Mouse (Mus musculus) G1E (cell line): ENCODE data around the gene Lrrc8d. TPM values are rescaled to one million over a fixed set of nuclear protein-coding genes. Genes with fewer than 3 reads are reported as not detected.

Source experiments
- ATAC-seq: 2 replicates; pipeline ENCODE4 v1.8.0; 2016; ENCODE audit warnings: mild to moderate bottlenecking; ENCODE audit not compliant: insufficient number of reproducible peaks, poor library complexity, low FRiP score, severe bottlenecking; ENCODE audit errors: extremely low read depth
- DNase-seq: peaks from one replicate; pipeline ENCODE4 v3.0.0; 2012; ENCODE audit warnings: low spot score
- H3K27me3 ChIP-seq: 2 replicates; pipeline ENCODE4 v1.6.1; 2012; ENCODE audit warnings: mild to moderate bottlenecking, low read length, inconsistent platforms; ENCODE audit not compliant: insufficient read depth
- H3K36me3 ChIP-seq: replicated peaks from 2 replicates; pipeline ENCODE3; 2012; ENCODE audit warnings: mild to moderate bottlenecking, inconsistent platforms
- H3K4me1 ChIP-seq: 2 replicates; pipeline ENCODE4 v1.6.1; 2012; ENCODE audit warnings: low read depth, low read length, inconsistent platforms, mixed read lengths; ENCODE audit not compliant: insufficient read depth
- H3K4me3 ChIP-seq: 2 replicates; pipeline ENCODE4 v1.5.1; 2012; ENCODE audit warnings: low read depth, mild to moderate bottlenecking, inconsistent platforms, low read length, moderate library complexity, mixed read lengths
- H3K9me3 ChIP-seq: replicated peaks from 2 replicates; pipeline ENCODE4 v1.6.1; 2012; ENCODE audit warnings: inconsistent platforms
- CTCF ChIP-seq: IDR thresholded peaks from 2 replicates; pipeline ENCODE4 v1.5.1; 2012; ENCODE audit warnings: low read depth, low read length, inconsistent platforms, mixed read lengths
- GATA1 ChIP-seq: IDR thresholded peaks from 2 replicates; pipeline ENCODE4 v1.6.1; 2012; ENCODE audit warnings: borderline replicate concordance, low read length, inconsistent platforms, mixed read lengths
- GATA2 ChIP-seq: IDR thresholded peaks from 2 replicates; pipeline ENCODE4 v1.6.1; 2012; ENCODE audit warnings: low read depth, low read length, inconsistent platforms, borderline replicate concordance
- POLR2AphosphoS5 ChIP-seq: IDR thresholded peaks from 2 replicates; pipeline ENCODE4 v1.6.1; 2012; ENCODE audit warnings: low read depth, low read length, inconsistent platforms; ENCODE audit not compliant: insufficient replicate concordance
- TAL1 ChIP-seq: conservative IDR thresholded peaks from 2 replicates; pipeline ENCODE4 v1.6.1; 2012; ENCODE audit warnings: low read depth, low read length, inconsistent platforms, mixed read lengths
- polyA plus RNA-seq: library from polyadenylated mRNA; stranded (reverse); fragments of >175 nt; gene quantifications from 2 replicates; pipeline ENCODE4 v1.2.3, GENCODE M21; 2012
- total RNA-seq, 2 experiments: library from RNA; stranded (forward) in 1 of 2; stranded (reverse) in 1 of 2; fragments of 200-1000 nt in 1 of 2; fragments of >200 nt in 1 of 2; fragmentation: Nextera tagmentation in 1 of 2; gene quantifications; 2 replicates each; pipeline ENCODE4 v1.2.3; 2014 to 2017

Lrrc8d gene
- total and polyA plus RNA-seq, 3 experiments: 0.23 to 0.38 TPM; not detected in 1

GRCm38 (mm10) chr5:105832140-105832539 is 132.4 kb downstream of the Lrrc8d start:
- no peak for TF ChIP-seq GATA1
- TF ChIP-seq GATA2: no peak
- TF ChIP-seq TAL1: no peak
- TF ChIP-seq POLR2AphosphoS5: no peak
- TF ChIP-seq CTCF: no peak
- ATAC-seq: no peak
- H3K27me3 ChIP-seq: no peaks in the 10 kb centered on the region

GRCm38 (mm10) chr5:105833923-105834322 is 134.2 kb downstream of the Lrrc8d start:
- no peaks in the 10 kb centered on the region for H3K27me3 ChIP-seq
- ATAC-seq: no peak
- H3K4me3 ChIP-seq: no peak overlapping the region
- peaks cover 37% of the 10 kb centered on the region for H3K9me3 ChIP-seq
- no peak for DNase-seq
- no peaks in the 10 kb centered on the region for H3K36me3 ChIP-seq
- TF ChIP-seq CTCF (no peak), GATA1 (no peak), POLR2AphosphoS5 (no peak), GATA2 (no peak), TAL1 (no peak)
- H3K4me1 ChIP-seq: no peaks in the 10 kb centered on the region

More at GRCm38 (mm10) chr5:105832140-105832539, 132.4 kb downstream of the Lrrc8d start:
- H3K4me1 ChIP-seq: no peaks in the 10 kb centered on the region
- DNase-seq: no peak
- H3K4me3 ChIP-seq: no peak overlapping the region
- H3K9me3 ChIP-seq: peaks cover 29% of the 10 kb centered on the region
- H3K36me3 ChIP-seq: no peaks in the 10 kb centered on the region

- no peak for ATAC-seq
- no peak for TF ChIP-seq POLR2AphosphoS5
- TF ChIP-seq GATA2: no peak
- no peak for TF ChIP-seq TAL1
- no peak for TF ChIP-seq GATA1
- no peak for TF ChIP-seq CTCF
Measured at GRCm38 (mm10) chr5:105836006-105836405, 136.2 kb downstream of the Lrrc8d start.

GRCm38 (mm10) chr5:105839740-105840310 is 140.1 kb downstream of the Lrrc8d start:
- no peaks in the 10 kb centered on the region for H3K36me3 ChIP-seq
- DNase-seq (no peak), ATAC-seq (no peak)
- no peak overlapping the region for H3K4me3 ChIP-seq
- H3K9me3 ChIP-seq: peaks cover 37% of the 10 kb centered on the region
- no peaks in the 10 kb centered on the region for H3K27me3 ChIP-seq
- no peaks in the 10 kb centered on the region for H3K4me1 ChIP-seq
- TF ChIP-seq GATA2: no peak
- TF ChIP-seq GATA1: no peak
- no peak for TF ChIP-seq CTCF
- TF ChIP-seq TAL1: no peak
- TF ChIP-seq POLR2AphosphoS5: no peak

More at GRCm38 (mm10) chr5:105836006-105836405, 136.2 kb downstream of the Lrrc8d start:
- Histone ChIP-seq H3K4me1 (no peaks in the 10 kb centered on the region), H3K27me3 (no peaks in the 10 kb centered on the region), H3K4me3 (no peak overlapping the region), H3K36me3 (no peaks in the 10 kb centered on the region), H3K9me3 (peaks cover 33% of the 10 kb centered on the region)
- no peak for DNase-seq

- Histone ChIP-seq H3K36me3 (no peaks in the 10 kb centered on the region), H3K9me3 (peaks cover 18% of the 10 kb centered on the region), H3K4me1 (no peaks in the 10 kb centered on the region), H3K4me3 (no peak overlapping the region), H3K27me3 (no peaks in the 10 kb centered on the region)
- no peak for TF ChIP-seq GATA2
- no peak for TF ChIP-seq CTCF
- no peak for TF ChIP-seq POLR2AphosphoS5
- TF ChIP-seq TAL1: no peak
- no peak for TF ChIP-seq GATA1
- DNase-seq (no peak), ATAC-seq (no peak)
Measured at GRCm38 (mm10) chr5:105844044-105844753, 144.4 kb downstream of the Lrrc8d start.

- peaks cover 14% of the 10 kb centered on the region for H3K9me3 ChIP-seq
- H3K4me1 ChIP-seq: no peaks in the 10 kb centered on the region
- ATAC-seq: no peak
- no peak overlapping the region for H3K4me3 ChIP-seq
- no peaks in the 10 kb centered on the region for H3K27me3 ChIP-seq
- DNase-seq: no peak
- no peaks in the 10 kb centered on the region for H3K36me3 ChIP-seq
- TF ChIP-seq CTCF (no peak), GATA1 (no peak), POLR2AphosphoS5 (no peak), GATA2 (no peak), TAL1 (no peak)
Measured at GRCm38 (mm10) chr5:105845041-105845440, 145.3 kb downstream of the Lrrc8d start.
